Mouse (Mus musculus) heart, postnatal 25 days (tissue): ENCODE data around the gene Prkra. TPM values are rescaled to one million over a fixed set of nuclear protein-coding genes. Genes with fewer than 3 reads are reported as not detected.
"Not testable (repeated sequence)": the region's sequence is repeated elsewhere in the genome, so short reads cannot be mapped to it uniquely, and the experiment has no call there.

Experiments used
- DNase-seq: peaks from one replicate; pipeline ENCODE4 v3.0.0; 2022; ENCODE audit warnings: low spot score
- intact Hi-C: fragments of 180-260 bp; cut with DNase I; formaldehyde crosslinking; loops from one replicate; pipeline ENCODE4 v1.15.1; 2025
- total RNA-seq, 2 experiments: library from RNA; stranded (reverse); gene quantifications; 2 replicates each; pipeline ENCODE4 v1.2.3; 2021

The Prkra gene
- total RNA-seq, 2 experiments from 2014 or later: 13.3 to 15.2 TPM

DNA sequence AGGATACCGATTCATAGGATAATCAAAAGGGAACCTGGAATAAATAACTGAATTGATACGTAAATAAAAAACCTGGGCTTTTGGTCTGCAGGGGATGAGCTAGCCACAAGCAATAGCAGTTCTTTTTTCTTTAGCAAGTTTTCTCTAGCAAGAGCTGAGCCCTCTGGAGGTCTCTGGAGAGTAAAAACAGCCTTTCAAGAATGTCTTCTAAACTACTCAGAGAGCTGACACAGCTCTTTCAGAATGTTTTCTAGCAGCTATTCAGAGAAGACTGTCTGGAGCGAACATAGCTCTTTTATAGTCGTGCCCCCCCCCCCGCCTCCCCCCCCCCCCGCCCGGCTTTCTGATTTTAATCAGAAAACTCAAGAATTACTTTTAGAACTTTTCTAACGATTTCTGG lies 11.6 kb upstream of the Prkra start:
- intact Hi-C loops: no loop called here
- DNase-seq: no peak

DNA sequence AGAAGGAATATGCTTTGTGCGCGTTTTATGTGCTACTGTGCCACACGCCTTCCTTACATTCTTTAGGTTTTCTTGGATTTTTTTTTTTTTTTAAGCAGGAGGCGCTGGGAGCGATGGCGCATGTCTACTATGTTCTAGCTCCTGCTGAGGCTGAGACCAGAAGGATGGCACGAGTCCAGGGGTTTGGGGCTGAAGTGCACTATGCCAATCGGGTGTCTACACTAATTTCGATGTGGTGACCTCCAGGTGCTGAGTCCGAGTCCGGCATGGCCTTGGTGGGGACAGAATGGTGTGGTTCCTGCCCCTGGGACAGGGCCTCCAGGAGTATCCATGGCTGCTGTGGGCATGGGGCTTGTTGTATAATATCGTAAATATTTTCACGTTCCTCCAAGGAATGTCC lies 10.7 kb upstream of the Prkra start:
- no peak for DNase-seq
- intact Hi-C loops: no loop called here

DNA sequence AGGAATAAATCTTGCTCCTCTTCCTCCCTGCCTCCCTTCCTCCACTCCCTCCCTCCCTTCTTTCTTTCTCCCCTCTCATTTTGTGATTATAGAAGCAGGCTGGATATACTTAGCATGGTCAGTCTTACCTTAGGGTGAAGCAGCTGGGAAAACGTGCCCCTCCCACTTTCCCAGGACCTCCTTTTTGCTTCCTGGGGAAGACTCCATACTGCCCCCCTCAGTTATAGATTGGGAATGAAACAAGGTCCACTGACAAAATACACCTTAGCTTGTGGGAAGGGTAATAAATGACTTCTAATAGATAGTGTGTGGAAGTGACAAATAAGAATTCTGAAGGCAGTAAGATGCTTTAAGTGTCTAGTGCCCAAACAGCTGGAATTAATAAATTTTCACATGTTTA lies 8.2 kb upstream of the Prkra start:
- intact Hi-C loops: no loop called here
- DNase-seq: no peak

DNA sequence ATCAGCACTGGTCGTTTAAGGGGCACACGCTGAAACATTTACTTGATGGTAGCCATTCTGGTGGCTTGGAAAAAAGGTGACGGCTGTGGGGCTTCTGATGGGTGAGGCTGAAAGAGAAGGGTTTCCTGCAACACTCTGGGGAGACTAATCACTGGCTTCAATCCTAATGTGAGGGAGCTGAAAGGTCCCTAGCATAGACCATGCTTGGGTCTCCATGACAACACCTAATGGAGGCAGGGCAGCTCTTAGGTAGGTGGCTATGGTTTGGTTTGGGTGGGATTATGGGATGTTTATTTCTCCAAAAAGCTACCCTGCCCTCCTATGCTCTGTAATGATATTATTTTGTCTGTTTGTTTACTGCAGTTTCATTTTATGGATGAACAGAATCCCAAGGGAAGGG lies 7.6 kb upstream of the Prkra start:
- intact Hi-C loops: no loop called here
- DNase-seq: no peak

DNA sequence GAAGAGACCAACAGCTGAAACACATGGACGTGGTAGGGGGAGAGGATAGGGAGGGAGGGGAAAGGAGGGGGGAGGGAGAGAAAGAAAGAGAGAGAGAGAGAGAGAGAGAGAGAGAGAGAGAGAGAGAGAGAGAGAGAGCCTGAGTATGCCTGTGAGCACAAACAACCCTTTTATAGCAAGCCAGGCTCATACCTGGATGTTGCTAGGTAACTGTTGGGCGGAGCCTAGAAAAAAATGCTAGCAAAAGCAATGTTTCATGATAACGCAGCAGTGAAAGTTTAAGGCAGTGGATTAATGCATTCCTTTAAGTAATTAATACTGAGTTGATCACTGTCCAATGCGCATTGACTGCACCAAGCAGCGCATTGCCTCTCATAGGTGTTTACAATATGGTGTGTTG lies 6.8 kb upstream of the Prkra start:
- DNase-seq: no peak
- intact Hi-C loops: no loop called here

DNA sequence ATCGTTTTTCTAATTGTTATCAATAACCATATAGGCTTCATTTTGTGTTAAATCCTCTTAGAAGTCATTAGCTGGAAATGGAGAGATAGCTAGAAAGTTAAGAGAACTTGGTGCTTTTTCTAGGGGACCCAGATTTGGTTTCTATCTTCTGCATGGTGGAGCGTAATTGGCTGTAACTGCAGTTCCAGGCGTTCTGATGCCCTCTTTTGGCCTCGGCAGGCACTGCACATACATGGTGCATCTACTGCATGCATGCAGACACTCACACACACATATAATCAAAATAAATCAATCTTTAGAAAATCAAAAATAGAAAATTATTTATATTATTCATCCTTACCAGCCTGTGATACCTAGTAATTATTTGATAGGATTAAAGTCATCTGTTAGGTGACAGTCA lies 5.3 kb upstream of the Prkra start:
- no peak for DNase-seq
- intact Hi-C loops: no loop called here

DNA sequence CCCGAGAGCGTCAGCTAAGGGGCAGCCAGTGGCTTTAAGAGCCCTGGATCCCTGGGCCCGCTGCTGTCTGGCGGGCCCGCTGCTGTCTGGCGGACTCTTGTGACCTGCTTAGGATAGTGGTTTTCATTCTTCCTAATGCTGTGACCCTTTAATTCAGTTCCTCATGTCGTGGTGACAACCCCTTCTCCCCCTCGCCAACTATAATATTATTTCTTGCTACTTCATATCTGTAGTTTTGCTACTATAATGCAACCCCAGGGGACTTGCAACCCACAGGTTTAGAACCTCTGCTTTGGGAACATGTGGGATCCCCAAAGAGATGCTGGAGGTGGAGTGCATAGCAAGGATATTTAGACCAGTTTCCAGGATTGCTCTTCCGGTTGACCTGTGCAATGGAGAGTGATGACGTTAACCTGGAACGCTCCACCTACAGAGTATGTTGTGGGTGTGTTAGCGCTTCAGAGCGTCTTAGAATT lies 889 bp upstream of the Prkra start:
- intact Hi-C loops: loop anchor here (1.0 kb wide), 1 partner anchor 27 kb away; the partner anchor contains the start of gene Plekha3
- DNase-seq: no peak

DNA sequence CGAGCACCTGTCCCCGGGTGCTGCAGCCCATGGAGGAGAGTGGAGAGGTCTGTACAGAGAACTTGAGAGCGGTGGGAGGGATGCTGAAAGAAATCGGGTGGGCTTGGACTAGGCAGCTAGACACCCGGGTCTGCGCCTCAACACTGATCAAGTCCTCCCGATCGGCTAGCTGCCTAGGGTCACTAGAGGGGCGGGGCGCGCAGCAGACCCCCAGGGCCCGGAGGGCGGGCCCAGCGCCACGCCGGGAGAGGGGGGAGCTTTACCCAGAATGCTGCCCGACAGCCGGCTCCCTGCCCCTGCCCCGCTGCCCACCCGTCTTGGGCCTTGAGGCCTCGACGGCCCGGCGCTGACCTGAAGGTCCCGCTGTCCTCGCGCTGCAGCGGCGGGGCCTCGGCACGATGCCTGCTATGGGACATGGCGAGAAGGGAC lies 360 bp downstream of the Prkra start:
- no peak for DNase-seq
- intact Hi-C loops: no loop called here

DNA sequence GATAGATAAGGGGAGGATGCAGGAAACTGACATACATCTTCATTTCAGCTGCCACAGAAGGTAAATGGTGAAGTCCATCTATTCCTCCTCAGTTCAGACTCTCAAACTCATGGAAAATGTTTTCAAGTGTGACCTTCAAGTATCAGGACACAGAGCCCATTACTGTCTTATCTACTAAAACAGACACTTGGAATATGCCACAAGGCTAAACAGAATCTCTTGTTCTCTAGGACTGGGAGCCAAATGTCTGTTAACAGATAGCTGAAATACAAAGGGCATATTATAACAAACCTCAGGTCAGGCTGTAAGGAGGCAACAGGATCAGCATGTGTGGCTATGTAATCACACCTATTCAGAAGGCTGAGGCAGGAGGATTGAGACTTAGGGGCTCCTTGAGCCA lies 4.0 kb downstream of the Prkra start:
- intact Hi-C loops: no loop called here
- no peak for DNase-seq

DNA sequence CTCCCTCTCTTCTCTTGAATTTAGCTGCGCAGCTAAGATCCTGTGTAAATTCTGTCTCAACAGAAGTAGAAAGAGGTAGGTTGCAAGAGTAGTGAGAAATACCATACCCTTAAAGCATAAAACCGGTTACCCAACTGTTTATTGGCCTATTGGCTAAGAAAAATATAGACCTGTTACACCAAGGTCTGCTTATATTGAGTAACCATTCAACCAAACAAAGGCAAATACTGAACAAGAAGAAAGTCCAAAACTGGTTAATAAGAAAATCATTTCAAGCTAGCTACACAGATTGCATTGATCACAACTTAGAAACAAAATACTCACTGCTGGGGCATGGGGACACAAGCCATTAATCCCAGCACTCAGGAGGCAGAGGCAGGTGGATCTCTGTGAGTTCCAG lies 8.2 kb downstream of the Prkra start:
- no peak for DNase-seq
- intact Hi-C loops: no loop called here

DNA sequence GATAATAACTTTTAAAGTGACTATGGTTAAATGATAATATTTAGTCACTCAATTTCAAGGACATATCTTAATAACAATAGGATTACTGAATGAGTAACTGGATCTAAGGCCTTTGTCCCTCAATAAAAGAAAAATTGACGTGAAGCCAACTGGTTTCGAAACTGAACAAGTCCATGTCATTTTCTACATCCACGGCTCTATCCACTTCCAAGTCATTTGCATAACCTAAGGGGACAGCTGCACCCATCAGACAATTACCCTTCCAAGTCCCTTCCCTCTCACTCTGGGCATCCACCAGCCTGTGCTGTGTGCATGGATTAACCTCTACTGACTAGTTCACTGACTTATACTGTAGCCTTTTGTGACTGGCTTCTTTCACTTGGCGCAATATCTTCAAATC lies 16.2 kb downstream of the Prkra start:
- no peak for DNase-seq
- intact Hi-C loops: no loop called here

DNA sequence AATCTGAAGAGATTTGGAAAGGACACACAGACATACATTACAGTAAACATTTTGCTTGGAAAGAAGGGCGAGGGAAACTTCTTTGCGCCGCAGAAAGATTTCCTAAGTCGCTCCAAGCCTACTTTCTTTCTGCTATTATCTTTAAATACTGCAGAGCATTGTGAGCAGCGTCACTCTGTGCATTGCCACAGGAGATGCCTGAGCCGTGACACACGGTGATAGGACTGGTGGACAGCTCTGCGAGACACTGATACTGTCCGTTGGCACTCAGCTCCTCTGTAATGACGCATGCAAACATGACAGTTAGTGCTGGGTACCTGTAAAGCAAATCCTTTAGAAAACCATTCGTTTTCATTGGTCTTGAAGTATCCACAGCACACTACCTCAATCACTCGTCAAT lies 17.5 kb downstream of the Prkra start:
- DNase-seq: no peak
- intact Hi-C loops: no loop called here

DNA sequence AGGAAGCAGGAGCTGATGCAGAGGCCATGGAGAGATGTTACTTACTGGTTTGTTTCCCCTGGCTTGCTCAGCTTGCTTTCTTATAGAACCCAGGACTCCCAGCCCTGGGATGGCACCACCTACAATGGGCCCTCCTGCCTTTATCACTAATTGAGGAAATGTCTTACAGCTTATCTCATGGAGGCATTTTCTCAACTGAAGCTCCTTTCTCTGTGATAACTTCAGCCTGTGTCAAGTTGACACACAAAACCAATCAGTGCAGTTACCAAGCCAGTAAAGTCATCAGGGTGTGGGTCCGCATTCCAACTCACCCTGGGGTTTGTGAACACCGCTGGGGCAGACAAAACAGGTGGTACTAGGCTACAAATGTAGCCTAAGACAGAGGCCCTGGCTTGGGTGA lies 25.5 kb downstream of the Prkra start:
- intact Hi-C loops, DNase-seq: not testable (repeated sequence)

DNA sequence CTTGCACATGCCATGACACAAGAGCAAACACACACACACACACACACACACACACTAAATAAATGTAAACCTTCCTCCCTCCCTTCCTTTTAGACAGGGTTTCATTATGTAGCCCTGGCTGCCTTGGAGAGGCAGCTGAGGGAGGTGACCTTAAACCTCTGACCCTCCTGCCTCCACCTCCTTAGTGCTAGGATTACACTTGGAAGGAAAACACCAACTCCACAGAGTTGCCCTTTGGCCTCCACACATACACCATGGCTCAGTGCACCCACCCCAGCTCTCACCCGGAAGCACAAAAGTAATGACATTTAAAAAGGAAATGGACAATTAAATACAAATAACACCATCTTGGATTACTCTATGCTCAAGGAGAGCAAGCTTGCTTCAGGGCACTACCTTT lies 26.1 kb downstream of the Prkra start:
- intact Hi-C loops: no loop called here
- no peak for DNase-seq

DNA sequence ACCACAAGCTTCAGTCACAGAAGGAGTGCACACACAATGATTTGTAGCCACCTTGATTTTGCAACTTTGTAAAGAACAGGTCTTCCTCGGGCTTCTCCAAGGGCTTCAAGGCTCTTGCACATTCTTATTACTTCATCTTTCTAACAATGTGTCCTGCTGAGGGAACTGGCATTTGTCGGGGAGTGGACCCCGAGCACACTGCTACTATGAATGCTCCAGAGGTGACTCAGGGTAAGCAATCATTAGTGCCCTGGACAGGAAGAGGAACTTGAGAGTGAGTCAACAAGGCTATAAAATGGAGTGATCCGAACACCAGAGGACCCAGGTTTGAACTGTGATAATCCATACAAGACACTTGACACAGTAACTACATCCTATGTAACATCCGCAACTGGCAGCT lies 27.6 kb downstream of the Prkra start:
- no peak for DNase-seq
- intact Hi-C loops: no loop called here

DNA sequence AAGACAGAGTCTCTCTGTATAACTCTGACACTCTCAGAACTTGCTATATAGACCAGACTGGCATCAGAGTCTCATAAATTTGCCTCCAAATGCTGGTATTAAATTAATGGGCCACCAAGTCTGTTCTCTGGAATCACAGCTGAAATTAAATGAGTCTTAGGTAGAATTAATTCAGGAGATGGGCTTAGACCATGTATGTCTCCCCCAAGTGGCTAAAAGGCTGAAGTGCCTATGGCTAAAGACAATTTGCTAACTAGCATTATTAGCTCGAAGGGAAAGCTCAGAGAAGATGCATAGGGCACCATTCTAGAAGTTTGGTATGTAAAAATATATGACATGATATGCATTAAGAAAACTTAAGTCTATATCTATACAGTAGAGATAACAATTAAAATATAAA lies 29.7 kb downstream of the Prkra start:
- no peak for DNase-seq
- intact Hi-C loops: loop anchor here (1.0 kb wide), 1 partner anchor 251 kb away; no protein-coding TSS in a partner anchor

DNA sequence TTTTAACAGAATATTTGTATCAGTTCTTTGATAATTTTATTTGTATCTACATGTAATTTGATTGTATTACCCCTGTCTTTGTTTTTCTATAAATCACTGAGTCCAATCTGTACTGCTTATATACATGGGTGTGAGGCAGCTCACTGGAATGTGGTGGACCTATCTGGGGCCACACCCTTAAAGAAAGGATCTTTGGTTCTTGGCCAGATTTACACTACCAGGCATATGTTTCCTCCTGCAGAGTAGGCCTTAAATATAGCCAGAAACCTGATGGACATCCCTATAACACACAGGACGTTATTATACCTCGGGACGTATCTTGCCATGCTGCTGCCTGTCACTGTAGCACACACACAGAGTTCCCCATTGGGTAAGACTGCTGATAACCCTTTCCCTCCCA lies 35.8 kb downstream of the Prkra start:
- intact Hi-C loops: no loop called here
- DNase-seq: no peak

DNA sequence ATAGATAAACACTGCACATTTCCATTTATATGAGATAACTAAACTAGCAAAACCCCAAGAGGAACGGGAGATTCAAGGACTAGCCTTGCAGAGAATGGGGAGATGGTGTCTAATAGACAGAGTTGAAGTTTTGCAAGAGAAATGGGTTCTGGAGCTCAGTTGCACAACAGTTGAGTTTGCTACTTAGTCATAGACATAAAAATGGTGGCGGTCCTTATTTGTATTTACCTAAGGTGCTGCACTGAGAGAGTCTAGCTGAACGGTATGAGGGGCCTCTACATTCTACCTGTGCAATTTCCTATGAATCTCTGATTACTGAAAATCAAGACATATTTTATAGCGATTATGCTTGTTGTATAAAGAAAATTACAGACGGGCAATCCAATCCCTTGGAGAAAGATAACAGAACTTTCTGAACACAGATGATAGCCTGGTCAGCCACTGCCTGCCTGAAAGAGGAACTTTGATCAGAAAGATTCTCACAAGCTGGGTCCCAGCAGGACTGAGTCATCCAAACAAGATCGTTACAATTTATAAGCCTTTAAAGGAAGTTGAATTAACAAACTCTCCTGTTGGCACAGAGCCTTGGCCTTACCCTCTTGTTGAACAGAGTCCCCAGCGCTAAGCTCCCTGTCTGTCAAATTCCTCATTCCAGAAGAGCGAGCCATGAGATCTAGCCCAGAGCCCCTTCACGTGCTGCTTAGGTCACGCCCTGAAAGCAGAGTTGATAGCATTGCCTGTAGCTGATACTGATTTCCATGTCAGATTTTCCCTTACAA lies 37.3 kb downstream of the Prkra start:
- no peak for DNase-seq
- intact Hi-C loops: no loop called here

DNA sequence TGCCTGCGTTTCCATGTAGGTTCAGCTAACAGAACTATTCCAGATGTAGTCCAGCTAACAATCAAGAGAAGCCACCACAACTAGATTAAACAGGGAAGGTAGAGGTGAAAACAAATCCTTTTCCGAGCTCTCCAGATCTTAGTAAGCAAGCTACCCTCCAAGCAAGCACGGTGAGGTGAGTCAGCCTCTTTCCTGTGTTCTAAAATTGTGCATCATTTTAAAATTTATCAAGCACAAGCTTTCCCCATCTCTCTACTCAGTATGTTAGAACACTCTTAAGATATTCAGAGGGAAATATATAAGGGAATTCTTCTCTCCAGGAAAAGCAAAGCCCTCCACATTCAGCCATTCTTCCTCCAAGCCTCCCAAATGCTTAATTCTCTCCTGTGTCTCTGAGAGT lies 41.1 kb downstream of the Prkra start:
- intact Hi-C loops: no loop called here
- no peak for DNase-seq

DNA sequence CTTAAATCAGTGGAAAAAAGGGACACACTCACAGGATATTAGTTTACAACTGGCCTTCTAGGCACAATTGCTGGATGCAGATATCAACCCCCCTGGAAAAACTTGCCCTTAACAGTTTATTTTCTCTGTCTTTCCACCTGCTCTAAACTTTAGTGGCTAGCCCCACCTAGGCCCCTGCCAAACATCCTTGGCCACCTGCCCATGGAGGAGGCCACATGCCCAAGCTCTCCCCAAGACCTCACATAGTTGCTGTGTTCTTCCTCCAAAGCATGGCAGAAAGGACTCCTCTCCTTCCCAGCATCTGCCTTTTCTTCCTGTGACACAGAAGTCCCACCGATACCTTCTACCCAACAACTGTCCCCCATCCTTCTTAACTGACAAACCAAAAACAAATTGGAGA lies 45.6 kb downstream of the Prkra start:
- intact Hi-C loops: no loop called here
- DNase-seq: no peak

DNA sequence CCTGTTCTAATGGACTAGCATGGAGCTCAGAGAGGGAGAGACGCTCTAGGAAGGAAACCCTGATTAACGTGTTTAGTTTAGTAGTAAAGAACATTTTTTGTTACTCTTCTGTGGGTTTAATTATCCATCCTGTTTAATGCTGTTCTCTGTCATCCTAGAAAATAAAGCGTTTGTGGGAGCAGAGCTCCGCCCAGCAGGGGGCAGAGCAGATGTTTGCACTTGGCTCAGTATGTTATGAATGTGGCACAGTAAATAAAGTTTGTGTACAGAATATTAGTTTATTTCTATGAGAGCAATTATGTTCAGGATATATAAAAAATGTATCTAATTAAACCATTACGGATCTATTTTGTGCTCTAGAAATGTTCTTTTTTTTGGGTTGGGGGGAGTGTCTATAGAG lies 48.6 kb downstream of the Prkra start:
- intact Hi-C loops: no loop called here

DNA sequence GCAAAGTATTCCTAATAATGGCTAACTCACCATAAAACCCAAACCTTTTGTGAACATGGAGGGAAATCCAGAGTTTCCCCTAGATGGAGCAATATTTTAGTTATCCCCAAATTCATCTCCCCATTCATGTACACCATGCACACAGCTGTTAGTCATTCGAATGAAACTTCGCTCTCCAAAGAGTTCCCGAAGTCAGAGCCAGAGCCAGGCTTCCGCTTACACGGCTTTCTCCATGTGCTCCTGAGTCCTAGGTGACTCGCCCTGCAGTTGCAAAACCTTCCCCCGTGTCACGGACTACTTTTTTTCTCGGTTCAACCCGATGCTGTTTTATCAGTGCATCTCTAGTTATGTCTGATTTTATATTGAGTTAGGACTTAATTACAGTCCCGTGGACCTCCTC lies 50.3 kb downstream of the Prkra start:
- no peak for DNase-seq
- intact Hi-C loops: no loop called here

More for the DNA sequence above, 48.6 kb downstream of the Prkra start:
- no peak for DNase-seq
